Mouse (Mus musculus): ENCODE results near the gene Mrps23. TPM values are rescaled to one million over a fixed set of nuclear protein-coding genes. Genes with fewer than 3 reads are reported as not detected.

Mrps23 gene
- polyA plus RNA-seq, 1 experiment from 2014 or later, result 60.4 TPM

DNA sequence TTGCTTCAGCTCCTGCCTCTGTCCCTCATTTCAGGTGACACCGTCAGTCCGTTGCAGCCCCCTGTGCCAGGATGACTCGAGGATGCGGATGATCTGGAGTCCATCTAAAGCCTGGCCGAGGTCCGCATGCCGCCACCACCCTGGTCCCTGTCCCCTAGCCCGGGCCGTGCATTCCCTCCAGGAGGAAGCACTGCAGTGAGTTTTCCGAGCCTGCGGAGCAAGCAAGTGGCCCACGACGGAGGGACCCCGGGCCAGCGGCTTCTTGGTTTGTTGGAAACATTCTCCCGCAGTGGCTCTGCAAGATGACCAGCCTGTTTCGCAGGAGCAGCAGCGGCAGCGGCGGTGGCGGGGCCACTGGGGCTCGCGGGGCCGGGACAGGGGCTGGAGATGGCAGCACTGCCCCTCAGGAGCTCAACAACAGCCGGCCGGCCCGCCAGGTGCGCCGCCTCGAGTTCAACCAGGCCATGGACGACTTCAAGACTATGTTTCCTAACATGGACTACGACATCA lies 34.6 kb upstream of the Mrps23 start:
- H3K4me2 ChIP-seq (ENCODE audit: low read depth, severe bottlenecking), result peak overlapping the region; percentile 23; the same call in 1 of the 2 replicates
- H3K9me3 ChIP-seq (ENCODE audit: control insufficient read depth, low read length), result no peaks in the 10 kb centered on the region
- no peak for ATAC-seq (ENCODE audit: insufficient number of reproducible peaks, low FRiP score, low TSS enrichment, low read depth)
- peak; percentile 48 for DNase-seq (ENCODE audit: low spot score)
- H3K27me3 ChIP-seq (ENCODE audit: control insufficient read depth, insufficient read depth, low read length), result no peaks in the 10 kb centered on the region
- peak overlapping the region; percentile 3; the same call in 1 of the 2 replicates for H3K4me3 ChIP-seq (ENCODE audit: low read depth, low read length)
- H3K27ac ChIP-seq (replicated peaks; ENCODE audit: low read depth, low read length), result no peak overlapping the region
- H3K36me3 ChIP-seq (ENCODE audit: control insufficient read depth, insufficient read depth, low read length), result no peaks in the 10 kb centered on the region
- 11% methylated on average over 32 of the region's 32 CpGs for WGBS
- H3K4me1 ChIP-seq (ENCODE audit: control insufficient read depth, insufficient read depth, low read length), result peaks cover 45% of the 10 kb centered on the region
- no peak overlapping the region for H3K9ac ChIP-seq (ENCODE audit: low read length)

DNA sequence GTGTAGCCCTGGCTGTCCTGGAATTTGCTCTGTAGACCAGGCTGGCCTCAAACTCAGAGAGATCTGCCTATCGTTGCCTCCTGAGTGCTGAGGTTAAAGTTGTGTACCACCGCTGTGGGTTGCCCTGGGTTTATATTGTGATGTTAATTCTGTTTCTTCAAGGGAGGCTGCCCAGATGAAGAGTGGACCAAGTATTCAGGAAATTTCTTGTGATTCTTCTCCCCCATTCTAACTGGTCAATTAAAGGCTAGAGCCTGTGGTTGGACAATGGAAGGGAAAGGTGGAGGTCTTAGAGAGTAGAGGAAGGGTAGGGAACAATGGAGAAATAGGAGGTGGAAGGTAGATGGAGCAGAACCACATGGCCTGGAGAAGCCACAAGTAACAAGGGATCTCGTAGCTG lies 33.6 kb upstream of the Mrps23 start:
- Histone ChIP-seq H3K9me3 (ENCODE audit: control insufficient read depth, low read length) (no peaks in the 10 kb centered on the region), H3K27ac (replicated peaks; ENCODE audit: low read depth, low read length) (no peak overlapping the region), H3K36me3 (ENCODE audit: control insufficient read depth, insufficient read depth, low read length) (no peaks in the 10 kb centered on the region), H3K27me3 (ENCODE audit: control insufficient read depth, insufficient read depth, low read length) (no peaks in the 10 kb centered on the region), H3K4me2 (ENCODE audit: low read depth, severe bottlenecking) (no peak overlapping the region), H3K4me1 (ENCODE audit: control insufficient read depth, insufficient read depth, low read length) (peaks cover 35% of the 10 kb centered on the region), H3K9ac (ENCODE audit: low read length) (no peak overlapping the region), H3K4me3 (ENCODE audit: low read depth, low read length) (no peak overlapping the region)
- 78% methylated on average over 3 of the region's 3 CpGs for WGBS
- no peak for ATAC-seq (ENCODE audit: insufficient number of reproducible peaks, low FRiP score, low TSS enrichment, low read depth)
- DNase-seq (ENCODE audit: low spot score), result no peak

DNA sequence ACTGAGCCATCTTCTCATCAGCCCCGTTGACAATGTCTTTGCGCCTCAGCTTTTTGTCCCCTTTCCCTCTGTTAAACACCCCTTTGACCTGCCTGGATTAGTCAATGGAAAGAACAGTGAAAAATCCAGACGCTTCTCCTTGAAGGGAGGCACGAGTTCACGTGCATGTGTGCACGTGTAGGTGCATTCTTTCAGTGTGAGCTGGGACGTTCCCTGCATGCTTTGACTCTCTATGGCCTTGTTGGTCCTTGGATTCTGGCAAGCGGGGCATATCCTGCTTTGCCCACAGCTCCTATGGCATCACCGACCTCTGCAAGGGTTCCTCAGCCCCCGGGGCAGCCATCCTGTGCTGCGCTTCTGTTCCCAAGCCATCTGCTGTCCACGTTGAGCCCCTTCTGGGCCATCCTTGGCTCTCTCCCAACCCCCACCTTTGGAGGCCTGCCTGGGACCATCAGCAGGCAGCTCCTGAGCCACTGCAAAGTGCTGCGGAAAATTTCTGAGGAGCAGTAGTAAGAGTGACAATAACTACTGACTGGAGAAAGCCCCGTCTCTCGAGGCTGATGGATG lies 32.2 kb upstream of the Mrps23 start:
- Histone ChIP-seq H3K4me2 (ENCODE audit: low read depth, severe bottlenecking) (no peak overlapping the region), H3K9ac (ENCODE audit: low read length) (no peak overlapping the region), H3K27me3 (ENCODE audit: control insufficient read depth, insufficient read depth, low read length) (no peaks in the 10 kb centered on the region), H3K4me3 (ENCODE audit: low read depth, low read length) (no peak overlapping the region), H3K4me1 (ENCODE audit: control insufficient read depth, insufficient read depth, low read length) (peaks cover 30% of the 10 kb centered on the region), H3K27ac (replicated peaks; ENCODE audit: low read depth, low read length) (no peak overlapping the region; the same call in 1 of the 2 replicates), H3K9me3 (ENCODE audit: control insufficient read depth, low read length) (no peaks in the 10 kb centered on the region), H3K36me3 (ENCODE audit: control insufficient read depth, insufficient read depth, low read length) (no peaks in the 10 kb centered on the region)
- no peak for DNase-seq (ENCODE audit: low spot score)
- WGBS, result 70% methylated on average over 15 of the region's 15 CpGs
- ATAC-seq (ENCODE audit: insufficient number of reproducible peaks, low FRiP score, low TSS enrichment, low read depth), result no peak

DNA sequence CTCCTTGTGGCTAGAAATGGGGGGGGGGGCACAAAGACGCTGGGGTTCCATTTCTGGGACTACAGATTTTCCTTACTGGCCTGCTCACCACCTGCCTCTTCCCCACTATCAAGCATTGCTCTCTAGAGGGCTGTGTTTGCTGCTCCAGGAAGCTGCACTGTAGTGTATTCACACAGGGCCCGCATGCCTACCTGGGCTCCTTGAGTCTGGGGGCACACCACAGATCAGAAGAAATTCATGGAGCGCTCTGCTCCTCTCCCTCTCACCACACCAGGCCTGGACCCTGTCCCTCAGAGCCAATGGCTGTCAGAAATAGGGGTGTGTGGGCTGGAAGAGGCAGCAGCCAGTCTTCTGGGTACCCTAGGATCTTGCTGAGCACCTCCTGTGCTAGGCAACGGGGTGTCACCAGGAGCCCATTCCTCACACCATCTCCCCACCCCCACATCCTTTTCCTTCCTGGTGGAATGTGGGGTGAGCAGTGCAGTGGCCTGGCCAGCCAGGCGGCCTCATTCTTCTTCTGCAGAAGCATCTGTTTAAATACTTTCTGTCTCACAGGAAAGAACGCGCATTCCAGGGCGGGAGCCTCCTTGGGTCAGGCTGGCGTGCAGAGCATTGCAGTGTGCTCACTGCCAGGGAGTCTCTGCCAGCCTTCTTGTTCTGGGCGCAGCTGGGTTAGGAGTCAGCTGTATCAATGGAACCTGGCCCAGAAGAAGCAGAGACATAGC lies 31.4 kb upstream of the Mrps23 start:
- H3K27ac ChIP-seq (replicated peaks; ENCODE audit: low read depth, low read length), result peak overlapping the region; percentile 37; the same call in 1 of the 2 replicates
- H3K4me2 ChIP-seq (ENCODE audit: low read depth, severe bottlenecking), result peak overlapping the region; percentile 15; the same call in 1 of the 2 replicates
- DNase-seq (ENCODE audit: low spot score) (peak; percentile 72), ATAC-seq (ENCODE audit: insufficient number of reproducible peaks, low FRiP score, low TSS enrichment, low read depth) (peak; percentile 60)
- H3K9ac ChIP-seq (ENCODE audit: low read length), result no peak overlapping the region
- H3K36me3 ChIP-seq (ENCODE audit: control insufficient read depth, insufficient read depth, low read length), result no peaks in the 10 kb centered on the region
- no peak overlapping the region for H3K4me3 ChIP-seq (ENCODE audit: low read depth, low read length)
- no peaks in the 10 kb centered on the region for H3K27me3 ChIP-seq (ENCODE audit: control insufficient read depth, insufficient read depth, low read length)
- no peaks in the 10 kb centered on the region for H3K9me3 ChIP-seq (ENCODE audit: control insufficient read depth, low read length)
- peaks cover 30% of the 10 kb centered on the region for H3K4me1 ChIP-seq (ENCODE audit: control insufficient read depth, insufficient read depth, low read length)
- WGBS, result 23% methylated on average over 10 of the region's 10 CpGs

DNA sequence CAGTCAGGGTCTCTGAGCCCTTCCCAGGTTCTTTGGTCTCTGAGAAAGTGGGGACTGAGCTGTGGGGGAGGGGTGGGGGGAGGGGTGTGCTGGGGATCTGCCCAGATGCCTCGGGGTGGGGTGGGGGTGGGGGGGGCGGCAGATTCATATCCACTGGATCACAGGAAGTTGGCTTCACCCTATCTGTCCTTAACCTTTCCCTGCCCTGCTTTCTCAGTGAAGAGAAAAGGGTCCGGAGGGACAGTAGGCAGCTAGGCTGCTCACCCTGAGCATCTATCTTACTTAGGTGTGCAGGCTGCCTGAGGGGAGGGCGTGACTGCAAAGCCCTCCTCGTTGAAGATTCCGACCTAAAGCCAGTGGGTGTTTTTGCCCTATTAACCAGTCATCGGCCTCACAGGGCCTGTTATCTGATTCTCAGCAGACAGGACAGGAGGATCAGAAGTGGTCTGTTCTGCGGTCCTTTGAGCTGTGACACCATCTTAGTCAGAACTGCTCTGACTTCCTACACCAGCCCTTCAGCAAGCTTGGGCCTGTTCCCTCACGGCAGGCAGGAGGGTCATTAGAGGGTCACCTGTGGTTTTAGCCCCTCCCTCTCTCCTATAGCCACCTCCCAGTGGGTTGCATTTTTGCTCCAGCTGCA lies 30.7 kb upstream of the Mrps23 start:
- DNase-seq (ENCODE audit: low spot score), result no peak
- H3K4me2 ChIP-seq (ENCODE audit: low read depth, severe bottlenecking), result peak overlapping the region; percentile 15; the same call in 1 of the 2 replicates

DNA sequence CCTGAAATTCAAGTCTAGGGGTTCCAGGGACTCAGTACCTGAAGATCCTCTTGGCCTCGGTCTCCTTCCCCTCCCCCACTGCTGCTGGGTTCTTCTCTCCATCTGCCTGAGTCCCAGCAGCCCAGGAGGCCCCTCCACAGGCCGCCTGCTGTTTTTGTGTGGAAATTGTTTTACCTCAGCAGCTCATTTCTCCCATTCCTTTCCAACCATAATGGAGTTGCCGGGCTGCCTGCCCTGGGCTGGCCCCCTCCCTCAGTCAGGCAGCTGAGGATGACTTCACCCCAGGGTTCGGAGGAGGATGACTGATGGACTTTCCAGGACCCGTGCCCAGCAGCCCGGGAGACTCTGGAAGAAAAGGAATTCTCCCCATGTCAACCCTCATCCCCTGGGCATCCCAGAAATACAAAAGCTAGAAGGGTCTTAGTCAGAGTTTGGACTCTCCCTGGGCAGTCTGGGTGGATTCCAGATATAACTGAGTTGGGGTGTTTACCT lies 23.7 kb upstream of the Mrps23 start:
- no peak overlapping the region for H3K4me3 ChIP-seq (ENCODE audit: low read depth, low read length)

More for the DNA sequence above, 30.7 kb upstream of the Mrps23 start:
- Histone ChIP-seq H3K4me1 (ENCODE audit: control insufficient read depth, insufficient read depth, low read length) (peaks cover 30% of the 10 kb centered on the region), H3K4me3 (ENCODE audit: low read depth, low read length) (no peak overlapping the region), H3K9ac (ENCODE audit: low read length) (no peak overlapping the region), H3K36me3 (ENCODE audit: control insufficient read depth, insufficient read depth, low read length) (no peaks in the 10 kb centered on the region), H3K9me3 (ENCODE audit: control insufficient read depth, low read length) (no peaks in the 10 kb centered on the region), H3K27me3 (ENCODE audit: control insufficient read depth, insufficient read depth, low read length) (no peaks in the 10 kb centered on the region), H3K27ac (replicated peaks; ENCODE audit: low read depth, low read length) (peak overlapping the region; percentile 37; the same call in 1 of the 2 replicates)
- ATAC-seq (ENCODE audit: insufficient number of reproducible peaks, low FRiP score, low TSS enrichment, low read depth), result no peak
- 7% methylated on average over 9 of the region's 9 CpGs for WGBS

DNA sequence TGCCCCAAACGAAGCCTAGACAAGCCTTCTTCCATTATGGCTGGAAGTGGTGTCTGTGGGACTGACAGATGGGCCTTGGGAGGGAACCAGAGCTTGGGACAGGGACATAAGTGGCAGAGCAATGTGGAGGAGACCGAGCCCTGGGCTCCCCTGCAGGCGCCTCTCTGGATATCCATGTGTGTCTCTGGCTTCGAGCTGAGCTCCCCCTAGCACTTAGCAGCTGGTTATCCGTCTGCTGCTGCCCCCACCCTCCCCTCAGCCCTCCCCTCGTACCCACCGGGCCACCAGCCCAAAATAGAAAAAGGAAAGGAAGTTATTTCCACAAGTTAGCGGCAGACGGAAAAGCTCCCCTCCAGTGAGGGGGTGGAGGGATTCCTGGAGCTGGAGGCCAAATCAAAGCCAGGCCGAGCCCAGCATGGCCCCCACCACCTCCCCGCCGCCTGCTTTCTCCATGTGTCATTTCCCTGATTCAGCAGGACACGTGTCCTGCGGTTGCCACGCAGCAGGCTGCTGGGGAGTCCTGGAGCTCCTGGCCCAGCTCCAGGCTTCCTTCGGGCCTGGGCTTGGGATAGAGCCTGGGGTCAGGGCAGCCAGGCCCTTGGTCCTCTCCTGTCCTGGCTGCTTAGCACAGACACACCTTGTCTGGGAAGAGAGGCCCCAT lies 23.1 kb upstream of the Mrps23 start:
- H3K9ac ChIP-seq (ENCODE audit: low read length), result no peak overlapping the region
- ATAC-seq (ENCODE audit: insufficient number of reproducible peaks, low FRiP score, low TSS enrichment, low read depth) (peak; percentile 79), DNase-seq (ENCODE audit: low spot score) (peak; percentile 86)
- H3K27ac ChIP-seq (replicated peaks; ENCODE audit: low read depth, low read length), result peak overlapping the region; percentile 83
- WGBS, result 4% methylated on average over 16 of the region's 16 CpGs
- no peaks in the 10 kb centered on the region for H3K36me3 ChIP-seq (ENCODE audit: control insufficient read depth, insufficient read depth, low read length)
- peaks cover 32% of the 10 kb centered on the region for H3K4me1 ChIP-seq (ENCODE audit: control insufficient read depth, insufficient read depth, low read length)
- H3K4me3 ChIP-seq (ENCODE audit: low read depth, low read length), result no peak overlapping the region
- no peaks in the 10 kb centered on the region for H3K9me3 ChIP-seq (ENCODE audit: control insufficient read depth, low read length)
- H3K4me2 ChIP-seq (ENCODE audit: low read depth, severe bottlenecking), result peak overlapping the region; percentile 15
- no peaks in the 10 kb centered on the region for H3K27me3 ChIP-seq (ENCODE audit: control insufficient read depth, insufficient read depth, low read length)

More for the DNA sequence above, 23.7 kb upstream of the Mrps23 start:
- H3K9ac ChIP-seq (ENCODE audit: low read length), result 0 out of 2 replicates have a peak overlapping the region, but pooled peaks have one; percentile 3
- no peak for DNase-seq (ENCODE audit: low spot score)
- H3K9me3 ChIP-seq (ENCODE audit: control insufficient read depth, low read length), result no peaks in the 10 kb centered on the region
- peak overlapping the region; percentile 83 for H3K27ac ChIP-seq (replicated peaks; ENCODE audit: low read depth, low read length)
- ATAC-seq (ENCODE audit: insufficient number of reproducible peaks, low FRiP score, low TSS enrichment, low read depth), result peak; percentile 33; the same call in 1 of the 2 replicates
- H3K4me1 ChIP-seq (ENCODE audit: control insufficient read depth, insufficient read depth, low read length), result peaks cover 30% of the 10 kb centered on the region
- 26% methylated on average over 6 of the region's 6 CpGs for WGBS
- H3K27me3 ChIP-seq (ENCODE audit: control insufficient read depth, insufficient read depth, low read length), result no peaks in the 10 kb centered on the region
- H3K4me2 ChIP-seq (ENCODE audit: low read depth, severe bottlenecking), result peak overlapping the region; percentile 15
- no peaks in the 10 kb centered on the region for H3K36me3 ChIP-seq (ENCODE audit: control insufficient read depth, insufficient read depth, low read length)

Data from limb, embryonic 11.5 days (tissue).